Mouse (Mus musculus): Measurements from ENCODE around the gene 1700057G04Rik. TPM values are rescaled to one million over a fixed set of nuclear protein-coding genes. Genes with fewer than 3 reads are reported as not detected.

Gene 1700057G04Rik
- polyA plus RNA-seq, 1 experiment from 2014 or later: not detected

GRCm38 (mm10) chr9:92402628-92403027 lies 93.5 kb downstream of the 1700057G04Rik start:
- no peaks in the 10 kb centered on the region for H3K27me3 ChIP-seq (replicated peaks; ENCODE audit: control insufficient read depth, insufficient read depth, low read length)
- H3K4me1 ChIP-seq (replicated peaks; ENCODE audit: control insufficient read depth, insufficient read depth, low read length): no peaks in the 10 kb centered on the region
- H3K27ac ChIP-seq (ENCODE audit: low read length): no peak overlapping the region
- H3K9me3 ChIP-seq (ENCODE audit: control insufficient read depth, low read length): no peaks in the 10 kb centered on the region
- no peak overlapping the region for H3K4me3 ChIP-seq (replicated peaks; ENCODE audit: low read length)
- no peak overlapping the region for H3K4me2 ChIP-seq (ENCODE audit: low read length)
- no peak for ATAC-seq
- WGBS: 86% methylated on average over 5 of the region's 5 CpGs
- H3K36me3 ChIP-seq (ENCODE audit: control insufficient read depth, insufficient read depth): no peaks in the 10 kb centered on the region
- no peak overlapping the region for H3K9ac ChIP-seq (replicated peaks; ENCODE audit: low read depth, low read length)

Small RNA genes lying within 50 kb of the gene (microRNA-seq; reads per million reads assigned to microRNA genes)
- gene Mir6386: not detected

Other genes starting within 250 kb of the 1700057G04Rik start
- gene Plscr5, start 116.4 kb upstream of the 1700057G04Rik start, polyA plus RNA-seq (2015; fragmentation: Nextera tagmentation; extraction: Ambion mirVana): 0.18 and 0.21 TPM in 2 replicates
- gene Plscr1, start 59.6 kb upstream of the 1700057G04Rik start, polyA plus RNA-seq (2015; fragmentation: Nextera tagmentation; extraction: Ambion mirVana): 5.9 and 6.5 TPM in 2 replicates
- gene Plscr2, start 33.8 kb upstream of the 1700057G04Rik start, polyA plus RNA-seq (2015; fragmentation: Nextera tagmentation; extraction: Ambion mirVana): 0.93 and 0.98 TPM in 2 replicates
- 1.3 and 1.4 TPM in 2 replicates for gene Plscr4, start 148.0 kb downstream of the 1700057G04Rik start, polyA plus RNA-seq (2015; fragmentation: Nextera tagmentation; extraction: Ambion mirVana)
- 9.2 and 12.8 TPM in 2 replicates for gene Plod2, start 232.8 kb downstream of the 1700057G04Rik start, polyA plus RNA-seq (2015; fragmentation: Nextera tagmentation; extraction: Ambion mirVana)

All from forebrain, embryonic 16.5 days (tissue).